Mouse (Mus musculus) heart, adult 8-10 months (tissue): Measurements from ENCODE around the gene Baiap2. TPM values are rescaled to one million over a fixed set of nuclear protein-coding genes. Genes with fewer than 3 reads are reported as not detected.

Experiments
- DNase-seq: peaks from one replicate; pipeline ENCODE4 v3.0.0; 2022; ENCODE audit warnings: low spot score
- microRNA-seq: library from miRNA; unstranded; fragments of <30 nt; microRNA quantifications from one replicate; pipeline ENCODE4 v1.2.0, GENCODE M21; 2022
- total RNA-seq, 4 experiments: library from RNA; stranded (reverse); gene quantifications; 2 replicates each; pipeline ENCODE4 v1.2.4; 2022

Baiap2 gene
- total RNA-seq, 4 experiments from 2014 or later: 4.8 to 10.0 (median 5.8) TPM

GRCm38 (mm10) chr11:120041191-120042123 is 98.9 kb downstream of the Baiap2 start:
- peak; percentile 90 for DNase-seq

- DNase-seq: no peak
These were observed 99.7 kb downstream of the Baiap2 start for GRCm38 (mm10) chr11:120042141-120042838.

GRCm38 (mm10) chr11:120045341-120045740 is 102.8 kb downstream of the Baiap2 start:
- DNase-seq: no peak

GRCm38 (mm10) chr11:120045839-120046552 is 103.4 kb downstream of the Baiap2 start:
- DNase-seq: no peak

- DNase-seq: no peak
These were observed 104.1 kb downstream of the Baiap2 start, which contains the start of gene Aatk for GRCm38 (mm10) chr11:120046553-120047191. TSS of gene Aatk (minus strand) at chr11:120047167.

- no peak for DNase-seq
These were observed 105.1 kb downstream of the Baiap2 start for GRCm38 (mm10) chr11:120047531-120048251.

- no peak for DNase-seq
These were observed 105.6 kb downstream of the Baiap2 start for GRCm38 (mm10) chr11:120048252-120048556.

- no peak for DNase-seq
These were observed 106.5 kb downstream of the Baiap2 start for GRCm38 (mm10) chr11:120049067-120049466.

- DNase-seq: no peak
These were observed 108.7 kb downstream of the Baiap2 start for GRCm38 (mm10) chr11:120051124-120051811.

- peak; percentile 27 for DNase-seq
These were observed 109.7 kb downstream of the Baiap2 start for GRCm38 (mm10) chr11:120052274-120052673.

- no peak for DNase-seq
These were observed 111.3 kb downstream of the Baiap2 start for GRCm38 (mm10) chr11:120053846-120054245.

GRCm38 (mm10) chr11:120055953-120056732 is 113.6 kb downstream of the Baiap2 start:
- DNase-seq: no peak

Small RNA genes lying within 50 kb of the gene (microRNA-seq; reads per million reads assigned to microRNA genes)
- gene Mir3065: not detected
- not detected for gene Mir338

Other genes with a start within 250 kb of the Baiap2 start
- 10 to 100 TPM; 29.9 to 33.7 (median 30.4) TPM for gene Chmp6, start 29.3 kb upstream of the Baiap2 start, total RNA-seq
- gene Aatk, start 104.4 kb downstream of the Baiap2 start, total RNA-seq: 1 to 10 TPM; 3.1 to 6.2 (median 4.7) TPM
- gene Cep131, start 144.1 kb downstream of the Baiap2 start, total RNA-seq: 10 to 100 TPM in 3 of 4 experiments, 1 to 10 TPM in 1; 8.9 to 16.0 (median 11.7) TPM
- gene Tepsin, start 156.0 kb downstream of the Baiap2 start, total RNA-seq: 1 to 10 TPM; 4.8 to 7.0 (median 6.9) TPM
- gene Ndufaf8, start 156.2 kb downstream of the Baiap2 start, total RNA-seq: 100 to 1,000 TPM in 1 of 4 experiments, 10 to 100 TPM in 3; 68.5 to 103 (median 82.8) TPM
- gene Slc38a10, start 208.6 kb downstream of the Baiap2 start, total RNA-seq: 100 to 1,000 TPM in 1 of 4 experiments, 10 to 100 TPM in 3; 88.9 to 104 (median 91.6) TPM